Mouse (Mus musculus) MEL (cell line): Measurements from ENCODE around the gene Steap3. TPM values are rescaled to one million over a fixed set of nuclear protein-coding genes. Genes with fewer than 3 reads are reported as not detected.

ENCODE experiments used
- DNase-seq: peaks from one replicate; pipeline ENCODE4 v3.0.0; 2011; ENCODE audit warnings: low read depth, low spot score
- H3K27ac ChIP-seq: 2 replicates; pipeline ENCODE4 v1.5.1; 2012; ENCODE audit warnings: low read depth, mild to moderate bottlenecking, control low read depth, low read length, moderate library complexity; ENCODE audit not compliant: control insufficient read depth
- H3K27me3 ChIP-seq, 2 experiments: fragments of 150-350 bp in 1 of 2; sonication (generic) in 1 of 2; 2 replicates each; pipeline ENCODE4 v1.6.1; 2012; ENCODE audit warnings: low read length in 2 of 2, mild to moderate bottlenecking in 2 of 2, improper control_type of control experiment in 1 of 2, moderate library complexity in 1 of 2; ENCODE audit not compliant: insufficient read depth in 2 of 2, control insufficient read depth in 1 of 2
- H3K36me3 ChIP-seq, 2 experiments: 2 replicates each; pipeline ENCODE4 v1.6.1; 2012 to 2014; ENCODE audit warnings: low read length in 2 of 2, improper control_type of control experiment in 1 of 2, inconsistent platforms in 1 of 2, mild to moderate bottlenecking in 1 of 2; ENCODE audit not compliant: insufficient read depth in 2 of 2, control insufficient read depth in 1 of 2
- H3K4me1 ChIP-seq, 2 experiments: fragments of 150-350 bp in 1 of 2; sonication (generic) in 1 of 2; 2 replicates each; pipeline ENCODE4 v1.6.1; 2012; ENCODE audit warnings: low read length in 2 of 2, improper control_type of control experiment in 1 of 2, mild to moderate bottlenecking in 1 of 2; ENCODE audit not compliant: insufficient read depth in 2 of 2, control insufficient read depth in 1 of 2
- H3K4me3 ChIP-seq, 2 experiments: fragments of 150-350 bp in 1 of 2; sonication (generic) in 1 of 2; 2 replicates each; pipeline ENCODE4 v1.5.1; 2012; ENCODE audit warnings: low read depth in 2 of 2, low read length in 2 of 2, mild to moderate bottlenecking in 2 of 2, moderate library complexity in 2 of 2, control low read depth in 1 of 2, improper control_type of control experiment in 1 of 2; ENCODE audit not compliant: control insufficient read depth in 1 of 2, insufficient read depth in 1 of 2
- H3K79me2 ChIP-seq: 2 replicates; pipeline ENCODE4 v1.6.1; 2012; ENCODE audit warnings: mild to moderate bottlenecking, low read length, moderate library complexity; ENCODE audit not compliant: control insufficient read depth, poor library complexity, insufficient read depth
- H3K9ac ChIP-seq: 2 replicates; pipeline ENCODE4 v1.6.1; 2012; ENCODE audit warnings: low read depth, mild to moderate bottlenecking, control low read depth, low read length, moderate library complexity; ENCODE audit not compliant: control insufficient read depth, poor library complexity, severe bottlenecking
- H3K9me3 ChIP-seq: fragments of 150-350 bp; sonication (generic); replicated peaks from 2 replicates; pipeline ENCODE4 v1.6.1; 2012; ENCODE audit warnings: mild to moderate bottlenecking, low read length, improper control_type of control experiment, moderate library complexity; ENCODE audit not compliant: insufficient read depth
- BHLHE40 ChIP-seq: IDR thresholded peaks from 2 replicates; pipeline ENCODE4 v1.6.1; 2012; ENCODE audit warnings: low read depth, mild to moderate bottlenecking, inconsistent platforms, low read length, improper control_type of control experiment, borderline replicate concordance
- CHD1 ChIP-seq: IDR thresholded peaks from 2 replicates; pipeline ENCODE4 v1.6.1; 2012; ENCODE audit warnings: low read depth, mild to moderate bottlenecking, inconsistent platforms, low read length, improper control_type of control experiment
- CHD2 ChIP-seq: IDR thresholded peaks from 2 replicates; pipeline ENCODE4 v1.6.1; 2011; ENCODE audit warnings: low read length, improper control_type of control experiment
- CTCF ChIP-seq, 3 experiments: IDR thresholded peaks in 2 of 3; conservative IDR thresholded peaks in 1 of 3; 2 replicates each; pipeline ENCODE4 v1.5.1; 2011 to 2012; ENCODE audit warnings: low read length in 3 of 3, low read depth in 2 of 3, mild to moderate bottlenecking in 2 of 3, improper control_type of control experiment in 1 of 3, inconsistent platforms in 1 of 3, mixed read lengths in 1 of 3, moderate library complexity in 1 of 3; ENCODE audit not compliant: control insufficient read depth in 1 of 3, insufficient read depth in 1 of 3, poor library complexity in 1 of 3, severe bottlenecking in 1 of 3
- ELF1 ChIP-seq: IDR thresholded peaks from 2 replicates; pipeline ENCODE4 v1.6.1; 2014; ENCODE audit warnings: low read depth, mild to moderate bottlenecking, inconsistent platforms, low read length, improper control_type of control experiment, moderate library complexity
- EP300 ChIP-seq, 2 experiments: IDR thresholded peaks; 2 replicates each; pipeline ENCODE4 v1.6.1; 2011; ENCODE audit warnings: improper control_type of control experiment in 2 of 2, low read length in 2 of 2, low read depth in 1 of 2, mild to moderate bottlenecking in 1 of 2
- ETS1 ChIP-seq: IDR thresholded peaks from 2 replicates; pipeline ENCODE4 v1.6.1; 2012; ENCODE audit warnings: low read depth, mild to moderate bottlenecking, inconsistent platforms, low read length, improper control_type of control experiment, moderate library complexity
- GATA1 ChIP-seq: IDR thresholded peaks from 2 replicates; pipeline ENCODE4 v1.6.1; 2011; ENCODE audit warnings: low read depth, low read length, improper control_type of control experiment
- KAT2A ChIP-seq: conservative IDR thresholded peaks from 2 replicates; pipeline ENCODE4 v1.6.1; 2012; ENCODE audit warnings: low read depth, low read length, improper control_type of control experiment, inconsistent platforms
- MAFK ChIP-seq: IDR thresholded peaks from 2 replicates; pipeline ENCODE4 v1.6.1; 2011; ENCODE audit warnings: low read depth, mild to moderate bottlenecking, low read length, improper control_type of control experiment, borderline replicate concordance
- MAX ChIP-seq: IDR thresholded peaks from 2 replicates; pipeline ENCODE4 v1.6.1; 2011; ENCODE audit warnings: low read length, improper control_type of control experiment
- MEF2A ChIP-seq: IDR thresholded peaks from 2 replicates; pipeline ENCODE4 v1.6.1; 2014; ENCODE audit warnings: low read depth, mild to moderate bottlenecking, inconsistent platforms, low read length, improper control_type of control experiment; ENCODE audit not compliant: poor library complexity, insufficient replicate concordance, severe bottlenecking; ENCODE audit errors: extremely low read depth
- MXI1 ChIP-seq: IDR thresholded peaks from 2 replicates; pipeline ENCODE4 v1.6.1; 2011; ENCODE audit warnings: mild to moderate bottlenecking, low read depth, low read length, improper control_type of control experiment
- MYB ChIP-seq: IDR thresholded peaks from 2 replicates; pipeline ENCODE4 v1.6.1; 2011; ENCODE audit warnings: mild to moderate bottlenecking, low read depth, low read length, improper control_type of control experiment
- MYC ChIP-seq: IDR thresholded peaks from 2 replicates; pipeline ENCODE4 v1.6.1; 2011; ENCODE audit warnings: low read depth, mild to moderate bottlenecking, low read length, improper control_type of control experiment, moderate library complexity
- POLR2A ChIP-seq, 2 experiments: IDR thresholded peaks; 2 replicates each; pipeline ENCODE4 v1.6.1; 2011 to 2012; ENCODE audit warnings: low read length in 2 of 2, mild to moderate bottlenecking in 2 of 2, control low read depth in 1 of 2, improper control_type of control experiment in 1 of 2, low read depth in 1 of 2, moderate library complexity in 1 of 2; ENCODE audit not compliant: control insufficient read depth in 1 of 2, insufficient read depth in 1 of 2, poor library complexity in 1 of 2
- POLR2AphosphoS5 ChIP-seq: IDR thresholded peaks from 2 replicates; pipeline ENCODE4 v1.6.1; 2012; ENCODE audit warnings: low read depth, borderline replicate concordance, mild to moderate bottlenecking, inconsistent platforms, low read length, moderate library complexity, mixed read lengths
- RAD21 ChIP-seq: IDR thresholded peaks from 2 replicates; pipeline ENCODE4 v1.6.1; 2011; ENCODE audit warnings: mild to moderate bottlenecking, low read depth, low read length, improper control_type of control experiment
- SIN3A ChIP-seq: IDR thresholded peaks from 2 replicates; pipeline ENCODE4 v1.6.1; 2012; ENCODE audit warnings: low read length, improper control_type of control experiment, inconsistent platforms
- SMC3 ChIP-seq: IDR thresholded peaks from 2 replicates; pipeline ENCODE4 v1.6.1; 2011; ENCODE audit warnings: low read depth, low read length, improper control_type of control experiment
- USF2 ChIP-seq, 2 experiments: IDR thresholded peaks; 2 replicates each; pipeline ENCODE4 v1.6.1; 2011 to 2012; ENCODE audit warnings: improper control_type of control experiment in 2 of 2, low read length in 2 of 2, borderline replicate concordance in 1 of 2, inconsistent platforms in 1 of 2, low read depth in 1 of 2, mild to moderate bottlenecking in 1 of 2; ENCODE audit not compliant: insufficient read depth in 1 of 2
- ZMIZ1 ChIP-seq: IDR thresholded peaks from 2 replicates; pipeline ENCODE4 v1.6.1; 2012; ENCODE audit warnings: low read depth, mild to moderate bottlenecking, inconsistent platforms, low read length, improper control_type of control experiment, moderate library complexity
- ZNF384 ChIP-seq: IDR thresholded peaks from 2 replicates; pipeline ENCODE4 v1.6.1; 2012; ENCODE audit warnings: low read depth, mild to moderate bottlenecking, inconsistent platforms, low read length, improper control_type of control experiment
- polyA plus RNA-seq, 2 experiments: library from polyadenylated mRNA; stranded (reverse) in 1 of 2; unstranded in 1 of 2; fragments of >175 nt in 1 of 2; fragments of >200 nt in 1 of 2; gene quantifications; 2 replicates each; pipeline versions ENCODE4 v1.2.1 to v1.2.4; 2012; ENCODE audit warnings: low replicate concordance in 2 of 2, low read depth in 1 of 2; ENCODE audit not compliant: insufficient read length in 2 of 2, insufficient read depth in 1 of 2, missing spikeins in 1 of 2
- total RNA-seq: library from RNA; depleted of rRNA; stranded (reverse); fragments of 300-350 nt; gene quantifications from 2 replicates; pipeline ENCODE4 v1.2.3, GENCODE M21; 2012

Gene Steap3
- total and polyA plus RNA-seq, 3 experiments: 50.2 to 101 (median 98.2) TPM

DNA sequence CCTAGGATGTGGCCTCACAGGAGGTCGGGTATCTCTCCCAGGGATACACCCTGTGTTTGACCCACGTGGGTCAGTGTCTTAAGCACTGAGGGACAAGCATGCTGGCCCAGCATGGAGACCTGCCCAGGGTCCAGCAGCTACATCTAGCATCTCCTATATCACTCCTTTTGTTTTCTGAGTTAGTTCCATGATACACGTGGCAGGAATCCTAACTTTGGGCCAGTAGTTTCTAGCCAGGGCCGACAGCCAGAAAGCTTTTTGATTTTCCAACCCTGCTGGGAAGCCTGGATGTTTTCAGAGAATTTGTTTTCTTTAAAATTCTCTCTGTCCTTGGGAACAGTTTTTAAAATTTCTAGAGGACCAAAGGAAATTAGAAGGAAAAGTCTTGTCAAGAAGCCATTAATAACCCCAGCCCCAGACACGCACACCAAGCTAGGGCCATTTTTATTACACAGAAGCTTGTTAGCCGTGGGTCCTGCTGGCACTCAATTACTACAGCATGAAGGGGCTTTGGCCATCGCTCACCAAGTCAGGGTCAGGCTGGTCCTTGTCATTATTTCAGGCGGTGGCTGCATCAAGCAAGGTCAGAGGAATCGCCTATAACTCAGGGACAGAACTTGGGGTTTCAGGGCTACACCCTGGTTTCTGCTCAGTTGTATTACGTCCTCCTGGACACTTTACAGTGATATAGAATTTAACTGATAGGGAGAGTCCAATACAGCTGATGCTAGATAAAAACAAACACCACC is 42.6 kb downstream of the Steap3 start:
- H3K4me3 ChIP-seq: no peak overlapping the region
- H3K9me3 ChIP-seq: no peaks in the 10 kb centered on the region
- no peak for DNase-seq
- no peaks in the 10 kb centered on the region for H3K79me2 ChIP-seq
- no peak overlapping the region for H3K9ac ChIP-seq
- H3K27ac ChIP-seq: no peak overlapping the region
- TF ChIP-seq MAFK (no peak), USF2 (IDR thresholded peaks at IDR 0.05; ENCODE audit: borderline replicate concordance in 1 of 2, insufficient read depth in 1 of 2, low read depth in 1 of 2, low read length in 2 of 2) (no peak), MAX (no peak), RAD21 (no peak), CHD2 (no peak), MEF2A (no peak), KAT2A (no peak), ELF1 (no peak), SIN3A (no peak), CTCF (IDR thresholded peaks at IDR 0.05 in 2 of 3, conservative IDR thresholded peaks at IDR 0.05 in 1 of 3; ENCODE audit: control insufficient read depth in 1 of 3, insufficient read depth in 1 of 3, low read depth in 2 of 3, low read length in 3 of 3, poor library complexity in 1 of 3, severe bottlenecking in 1 of 3) (no peak)
- peaks cover 7 to 11% of the 10 kb centered on the region in 2 experiments for H3K36me3 ChIP-seq
- H3K27me3 ChIP-seq: no peaks in the 10 kb centered on the region
- H3K4me1 ChIP-seq: peaks cover 2 to 14% of the 10 kb centered on the region in 2 experiments; a peak in 3 of 4 replicates

DNA sequence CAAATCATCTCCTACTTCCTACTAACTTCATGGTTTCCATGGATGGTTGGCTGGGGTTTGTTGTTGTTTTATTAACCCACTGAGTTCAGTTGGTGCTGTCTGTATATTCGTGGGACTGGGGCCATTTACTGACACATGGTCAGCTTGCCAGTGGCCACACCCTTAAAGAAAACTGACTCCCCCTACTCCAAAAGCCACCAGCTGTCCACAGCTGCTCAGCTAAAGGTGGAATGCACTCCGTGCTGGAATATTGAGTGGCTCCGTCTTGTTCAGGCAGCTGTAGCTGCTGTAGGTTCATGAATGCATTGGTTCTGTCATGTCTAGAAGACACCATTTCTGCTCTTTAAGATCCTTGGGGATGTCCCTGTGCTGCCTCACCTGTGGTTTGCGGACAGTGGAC is 48.9 kb downstream of the Steap3 start:
- no peaks in the 10 kb centered on the region for H3K9me3 ChIP-seq
- H3K9ac ChIP-seq: no peak overlapping the region
- no peaks in the 10 kb centered on the region for H3K36me3 ChIP-seq
- H3K4me1 ChIP-seq: no peaks in the 10 kb centered on the region
- H3K27me3 ChIP-seq: no peaks in the 10 kb centered on the region
- no peak overlapping the region for H3K4me3 ChIP-seq
- no peak overlapping the region for H3K27ac ChIP-seq
- no peak for DNase-seq
- TF ChIP-seq ZNF384 (no peak), MXI1 (no peak), ZMIZ1 (no peak), CTCF (IDR thresholded peaks at IDR 0.05 in 2 of 3, conservative IDR thresholded peaks at IDR 0.05 in 1 of 3; ENCODE audit: control insufficient read depth in 1 of 3, insufficient read depth in 1 of 3, low read depth in 2 of 3, low read length in 3 of 3, poor library complexity in 1 of 3, severe bottlenecking in 1 of 3) (no peak), MYC (no peak), MEF2A (no peak), SIN3A (no peak), POLR2A (IDR thresholded peaks at IDR 0.05; ENCODE audit: control insufficient read depth in 1 of 2, insufficient read depth in 1 of 2, low read depth in 1 of 2, low read length in 2 of 2, poor library complexity in 1 of 2) (no peak), POLR2AphosphoS5 (no peak), ETS1 (no peak), MAX (no peak), SMC3 (no peak), MYB (no peak), MAFK (no peak), EP300 (IDR thresholded peaks at IDR 0.05; ENCODE audit: low read depth in 1 of 2, low read length in 2 of 2) (no peak), GATA1 (no peak), BHLHE40 (no peak), CHD1 (no peak)
- no peaks in the 10 kb centered on the region for H3K79me2 ChIP-seq
